Mouse (Mus musculus): ENCODE data around the gene Nrp2. TPM values are rescaled to one million over a fixed set of nuclear protein-coding genes. Genes with fewer than 3 reads are reported as not detected.

Nrp2 gene
- polyA plus RNA-seq, 1 experiment from 2014 or later, result 40.9 TPM

GRCm38 (mm10) chr1:62786255-62786654 lies 83.2 kb downstream of the Nrp2 start:
- Histone ChIP-seq H3K27me3 (ENCODE audit: control insufficient read depth, insufficient read depth, low read length) (no peaks in the 10 kb centered on the region), H3K9me3 (ENCODE audit: control insufficient read depth, low read length) (no peaks in the 10 kb centered on the region), H3K27ac (ENCODE audit: low read depth, low read length) (no peak overlapping the region), H3K36me3 (ENCODE audit: control insufficient read depth, insufficient read depth, low read length) (no peaks in the 10 kb centered on the region), H3K4me1 (ENCODE audit: control insufficient read depth, insufficient read depth, low read length) (no peaks in the 10 kb centered on the region), H3K9ac (ENCODE audit: low read length) (no peak overlapping the region), H3K4me3 (ENCODE audit: low read depth, low read length) (no peak overlapping the region), H3K4me2 (ENCODE audit: low read depth) (no peak overlapping the region)
- peak; percentile 58 for DNase-seq (ENCODE audit: low spot score)
- WGBS, result 24% methylated on average over 5 of the region's 5 CpGs
- ATAC-seq (ENCODE audit: insufficient read depth, low FRiP score, low TSS enrichment), result no peak

GRCm38 (mm10) chr1:62787546-62787945 lies 84.5 kb downstream of the Nrp2 start:
- no peaks in the 10 kb centered on the region for H3K27me3 ChIP-seq (ENCODE audit: control insufficient read depth, insufficient read depth, low read length)
- H3K36me3 ChIP-seq (ENCODE audit: control insufficient read depth, insufficient read depth, low read length), result no peaks in the 10 kb centered on the region
- no peak overlapping the region for H3K27ac ChIP-seq (ENCODE audit: low read depth, low read length)
- WGBS, result 73% methylated on average over 10 of the region's 10 CpGs
- no peaks in the 10 kb centered on the region for H3K9me3 ChIP-seq (ENCODE audit: control insufficient read depth, low read length)
- ATAC-seq (ENCODE audit: insufficient read depth, low FRiP score, low TSS enrichment) (no peak), DNase-seq (ENCODE audit: low spot score) (no peak)
- no peak overlapping the region for H3K9ac ChIP-seq (ENCODE audit: low read length)
- no peak overlapping the region for H3K4me3 ChIP-seq (ENCODE audit: low read depth, low read length)
- no peaks in the 10 kb centered on the region for H3K4me1 ChIP-seq (ENCODE audit: control insufficient read depth, insufficient read depth, low read length)
- H3K4me2 ChIP-seq (ENCODE audit: low read depth), result no peak overlapping the region

GRCm38 (mm10) chr1:62794223-62794895 lies 91.3 kb downstream of the Nrp2 start:
- ATAC-seq (ENCODE audit: insufficient read depth, low FRiP score, low TSS enrichment), result peak; percentile 86
- Histone ChIP-seq H3K9me3 (ENCODE audit: control insufficient read depth, low read length) (no peaks in the 10 kb centered on the region), H3K4me1 (ENCODE audit: control insufficient read depth, insufficient read depth, low read length) (peaks cover 3% of the 10 kb centered on the region; the same call in 1 of the 2 replicates), H3K36me3 (ENCODE audit: control insufficient read depth, insufficient read depth, low read length) (no peaks in the 10 kb centered on the region), H3K9ac (ENCODE audit: low read length) (no peak overlapping the region), H3K4me2 (ENCODE audit: low read depth) (no peak overlapping the region), H3K4me3 (ENCODE audit: low read depth, low read length) (no peak overlapping the region), H3K27me3 (ENCODE audit: control insufficient read depth, insufficient read depth, low read length) (no peaks in the 10 kb centered on the region), H3K27ac (ENCODE audit: low read depth, low read length) (no peak overlapping the region)
- 28% methylated on average over 19 of the region's 19 CpGs for WGBS
- DNase-seq (ENCODE audit: low spot score), result peak; percentile 72

- Histone ChIP-seq H3K4me2 (ENCODE audit: low read depth) (no peak overlapping the region), H3K27me3 (ENCODE audit: control insufficient read depth, insufficient read depth, low read length) (no peaks in the 10 kb centered on the region), H3K9ac (ENCODE audit: low read length) (no peak overlapping the region), H3K27ac (ENCODE audit: low read depth, low read length) (no peak overlapping the region), H3K4me1 (ENCODE audit: control insufficient read depth, insufficient read depth, low read length) (peaks cover 3% of the 10 kb centered on the region; the same call in 1 of the 2 replicates), H3K4me3 (ENCODE audit: low read depth, low read length) (no peak overlapping the region), H3K9me3 (ENCODE audit: control insufficient read depth, low read length) (no peaks in the 10 kb centered on the region), H3K36me3 (ENCODE audit: control insufficient read depth, insufficient read depth, low read length) (no peaks in the 10 kb centered on the region)
- DNase-seq (ENCODE audit: low spot score), result no peak
- 54% methylated on average over 2 of the region's 2 CpGs for WGBS
- peak; percentile 32 for ATAC-seq (ENCODE audit: insufficient read depth, low FRiP score, low TSS enrichment)
Observed at GRCm38 (mm10) chr1:62794896-62795255, 91.8 kb downstream of the Nrp2 start.

- Histone ChIP-seq H3K27ac (ENCODE audit: low read depth, low read length) (no peak overlapping the region), H3K4me3 (ENCODE audit: low read depth, low read length) (no peak overlapping the region), H3K9ac (ENCODE audit: low read length) (no peak overlapping the region), H3K27me3 (ENCODE audit: control insufficient read depth, insufficient read depth, low read length) (no peaks in the 10 kb centered on the region), H3K4me2 (ENCODE audit: low read depth) (peak overlapping the region; percentile 6), H3K4me1 (ENCODE audit: control insufficient read depth, insufficient read depth, low read length) (peaks cover 3% of the 10 kb centered on the region; the same call in 1 of the 2 replicates), H3K9me3 (ENCODE audit: control insufficient read depth, low read length) (no peaks in the 10 kb centered on the region), H3K36me3 (ENCODE audit: control insufficient read depth, insufficient read depth, low read length) (no peaks in the 10 kb centered on the region)
- 30% methylated on average over 28 of the region's 28 CpGs for WGBS
- peak; percentile 70 for DNase-seq (ENCODE audit: low spot score)
- ATAC-seq (ENCODE audit: insufficient read depth, low FRiP score, low TSS enrichment), result peak; percentile 76
Observed at GRCm38 (mm10) chr1:62795307-62796037, 92.4 kb downstream of the Nrp2 start.

- H3K27me3 ChIP-seq (ENCODE audit: control insufficient read depth, insufficient read depth, low read length), result no peaks in the 10 kb centered on the region
- H3K4me3 ChIP-seq (ENCODE audit: low read depth, low read length), result no peak overlapping the region
- no peaks in the 10 kb centered on the region for H3K36me3 ChIP-seq (ENCODE audit: control insufficient read depth, insufficient read depth, low read length)
- peaks cover 3% of the 10 kb centered on the region; the same call in 1 of the 2 replicates for H3K4me1 ChIP-seq (ENCODE audit: control insufficient read depth, insufficient read depth, low read length)
- no peak for DNase-seq (ENCODE audit: low spot score)
- 58% methylated on average over 9 of the region's 9 CpGs for WGBS
- H3K9ac ChIP-seq (ENCODE audit: low read length), result no peak overlapping the region
- peak; percentile 25; the same call in 1 of the 2 replicates for ATAC-seq (ENCODE audit: insufficient read depth, low FRiP score, low TSS enrichment)
- H3K27ac ChIP-seq (ENCODE audit: low read depth, low read length), result no peak overlapping the region
- H3K9me3 ChIP-seq (ENCODE audit: control insufficient read depth, low read length), result no peaks in the 10 kb centered on the region
- H3K4me2 ChIP-seq (ENCODE audit: low read depth), result peak overlapping the region; percentile 6
Observed at GRCm38 (mm10) chr1:62796038-62796647, 93.1 kb downstream of the Nrp2 start.

GRCm38 (mm10) chr1:62799427-62799826 lies 96.3 kb downstream of the Nrp2 start:
- H3K9me3 ChIP-seq (ENCODE audit: control insufficient read depth, low read length), result no peaks in the 10 kb centered on the region

GRCm38 (mm10) chr1:62800351-62800750 lies 97.3 kb downstream of the Nrp2 start:
- Histone ChIP-seq H3K4me3 (ENCODE audit: low read depth, low read length) (no peak overlapping the region), H3K27me3 (ENCODE audit: control insufficient read depth, insufficient read depth, low read length) (no peaks in the 10 kb centered on the region), H3K4me2 (ENCODE audit: low read depth) (no peak overlapping the region), H3K9ac (ENCODE audit: low read length) (no peak overlapping the region), H3K9me3 (ENCODE audit: control insufficient read depth, low read length) (no peaks in the 10 kb centered on the region), H3K27ac (ENCODE audit: low read depth, low read length) (no peak overlapping the region), H3K36me3 (ENCODE audit: control insufficient read depth, insufficient read depth, low read length) (no peaks in the 10 kb centered on the region), H3K4me1 (ENCODE audit: control insufficient read depth, insufficient read depth, low read length) (no peaks in the 10 kb centered on the region)
- 88% methylated on average over 5 of the region's 5 CpGs for WGBS
- ATAC-seq (ENCODE audit: insufficient read depth, low FRiP score, low TSS enrichment) (no peak), DNase-seq (ENCODE audit: low spot score) (no peak)

More at GRCm38 (mm10) chr1:62799427-62799826, 96.3 kb downstream of the Nrp2 start:
- Histone ChIP-seq H3K27ac (ENCODE audit: low read depth, low read length) (no peak overlapping the region), H3K27me3 (ENCODE audit: control insufficient read depth, insufficient read depth, low read length) (no peaks in the 10 kb centered on the region), H3K9ac (ENCODE audit: low read length) (no peak overlapping the region), H3K4me3 (ENCODE audit: low read depth, low read length) (no peak overlapping the region), H3K4me2 (ENCODE audit: low read depth) (no peak overlapping the region), H3K36me3 (ENCODE audit: control insufficient read depth, insufficient read depth, low read length) (no peaks in the 10 kb centered on the region), H3K4me1 (ENCODE audit: control insufficient read depth, insufficient read depth, low read length) (peaks cover 3% of the 10 kb centered on the region; the same call in 1 of the 2 replicates)
- WGBS, result 70% methylated on average over 4 of the region's 4 CpGs
- ATAC-seq (ENCODE audit: insufficient read depth, low FRiP score, low TSS enrichment) (no peak), DNase-seq (ENCODE audit: low spot score) (no peak)
